Mouse (Mus musculus) midbrain, embryonic 13.5 days (tissue): Measurements from ENCODE around the gene Ccr3. TPM values are rescaled to one million over a fixed set of nuclear protein-coding genes. Genes with fewer than 3 reads are reported as not detected.
"Not testable (repeated sequence)": the region's sequence is repeated elsewhere in the genome, so short reads cannot be mapped to it uniquely, and the experiment has no call there.

ENCODE experiments used
- ATAC-seq: fragments of 200-750 bp; cut with Nextera tagmentation; 2 replicates; pipeline ENCODE4 v1.8.0; 2017; ENCODE audit warnings: mild to moderate bottlenecking, moderate TSS enrichment, moderate library complexity
- H3K27ac ChIP-seq: fragments of 300-500 bp; sonication (generic); 2 replicates; pipeline ENCODE4 v1.5.1; 2015; ENCODE audit warnings: inconsistent platforms, mild to moderate bottlenecking, moderate library complexity
- H3K27me3 ChIP-seq: fragments of 300-500 bp; sonication (generic); 2 replicates; pipeline ENCODE4 v1.6.1; 2015; ENCODE audit warnings: mild to moderate bottlenecking, inconsistent platforms
- H3K36me3 ChIP-seq: fragments of 300-500 bp; sonication (generic); 2 replicates; pipeline ENCODE4 v1.6.1; 2015; ENCODE audit warnings: mild to moderate bottlenecking, inconsistent platforms
- H3K4me1 ChIP-seq: fragments of 300-500 bp; sonication (generic); replicated peaks from 2 replicates; pipeline ENCODE4 v1.6.1; 2015; ENCODE audit warnings: inconsistent platforms
- H3K4me2 ChIP-seq: fragments of 300-500 bp; sonication (generic); replicated peaks from 2 replicates; pipeline ENCODE4 v1.6.1; 2015; ENCODE audit warnings: moderate library complexity, mild to moderate bottlenecking, inconsistent platforms
- H3K4me3 ChIP-seq: fragments of 300-500 bp; sonication (generic); replicated peaks from 2 replicates; pipeline ENCODE4 v1.5.1; 2015; ENCODE audit warnings: mild to moderate bottlenecking, inconsistent platforms
- H3K9ac ChIP-seq: fragments of 300-500 bp; sonication (generic); replicated peaks from 2 replicates; pipeline ENCODE4 v1.6.1; 2015; ENCODE audit warnings: mild to moderate bottlenecking, inconsistent platforms
- H3K9me3 ChIP-seq: fragments of 300-500 bp; sonication (generic); 2 replicates; pipeline ENCODE4 v1.6.1; 2016; ENCODE audit warnings: mild to moderate bottlenecking, inconsistent platforms
- WGBS: fragments of 180-500 bp; shearing (Covaris S2); methylation state at CpG from one replicate; pipeline ENCODE4 v1.1.7; 2015; 5-methylcytosine and 5-hydroxymethylcytosine counted together
- polyA plus RNA-seq: library from polyadenylated mRNA; unstranded; fragments of >200 nt; fragmentation: Nextera tagmentation; extraction: Ambion mirVana; gene quantifications from 2 replicates; pipeline ENCODE4 v1.2.1, GENCODE M21; 2015

The Ccr3 gene
- polyA plus RNA-seq, result not detected in 2 replicates

DNA sequence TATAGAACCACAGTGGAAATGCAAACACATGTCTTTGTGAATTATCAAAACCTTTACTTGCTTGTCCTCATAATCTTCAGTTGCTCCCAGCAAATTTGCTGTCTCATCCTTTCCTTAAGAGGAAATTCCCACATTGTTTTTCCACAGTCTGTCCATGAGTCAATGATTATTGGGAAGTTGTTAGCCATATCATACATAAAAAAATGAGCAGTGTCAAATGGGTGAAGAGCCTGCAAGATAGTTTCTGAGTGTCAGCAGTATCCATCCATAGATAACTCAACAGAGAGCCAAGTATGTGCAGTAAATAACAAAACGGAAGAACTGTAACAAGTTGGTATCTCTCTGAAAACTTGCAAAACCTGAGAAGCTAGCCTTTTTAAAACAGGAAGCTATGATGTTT lies at the start of gene Ccr3:
Gene Ccr3 (plus strand): TSS at position 301 of the 400 bp plus-strand sequence.
- no peak within 1 kb of the TSS for H3K4me3 ChIP-seq
- no peaks in the 10 kb centered on the region for H3K4me1 ChIP-seq
- H3K9ac ChIP-seq, result no peak within 1 kb of the TSS
- WGBS, result 94% methylated on average over 1 of the region's 1 CpGs
- no peak within 1 kb of the TSS for H3K4me2 ChIP-seq
- H3K27me3 ChIP-seq, result no peaks in the 10 kb centered on the region
- no peak within 1 kb of the TSS for H3K27ac ChIP-seq
- ATAC-seq, result no peak
- no peaks in the 10 kb centered on the region for H3K9me3 ChIP-seq
- H3K36me3 ChIP-seq, result no peaks in the 10 kb centered on the region

DNA sequence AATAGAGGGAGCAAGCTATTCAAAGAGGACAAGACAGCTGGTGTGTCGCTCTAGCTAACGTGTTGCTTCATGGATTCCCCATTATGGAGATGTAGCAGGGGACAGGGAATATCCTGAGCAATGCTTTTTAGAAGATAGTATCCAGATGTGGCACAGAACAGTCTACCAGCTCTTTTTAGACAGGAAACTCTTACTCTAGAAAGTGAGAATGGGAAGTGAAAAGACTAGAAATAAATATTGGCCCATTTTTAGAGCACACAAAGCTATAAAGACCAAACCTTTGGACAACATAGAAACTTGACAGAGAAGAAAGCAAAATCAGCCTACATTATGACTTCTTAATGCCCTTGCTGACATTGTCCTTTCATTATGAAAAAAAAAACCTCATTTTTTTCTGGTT lies 46.1 kb upstream of the Ccr3 start:
- no peak overlapping the region for H3K4me3 ChIP-seq
- no peak for ATAC-seq

DNA sequence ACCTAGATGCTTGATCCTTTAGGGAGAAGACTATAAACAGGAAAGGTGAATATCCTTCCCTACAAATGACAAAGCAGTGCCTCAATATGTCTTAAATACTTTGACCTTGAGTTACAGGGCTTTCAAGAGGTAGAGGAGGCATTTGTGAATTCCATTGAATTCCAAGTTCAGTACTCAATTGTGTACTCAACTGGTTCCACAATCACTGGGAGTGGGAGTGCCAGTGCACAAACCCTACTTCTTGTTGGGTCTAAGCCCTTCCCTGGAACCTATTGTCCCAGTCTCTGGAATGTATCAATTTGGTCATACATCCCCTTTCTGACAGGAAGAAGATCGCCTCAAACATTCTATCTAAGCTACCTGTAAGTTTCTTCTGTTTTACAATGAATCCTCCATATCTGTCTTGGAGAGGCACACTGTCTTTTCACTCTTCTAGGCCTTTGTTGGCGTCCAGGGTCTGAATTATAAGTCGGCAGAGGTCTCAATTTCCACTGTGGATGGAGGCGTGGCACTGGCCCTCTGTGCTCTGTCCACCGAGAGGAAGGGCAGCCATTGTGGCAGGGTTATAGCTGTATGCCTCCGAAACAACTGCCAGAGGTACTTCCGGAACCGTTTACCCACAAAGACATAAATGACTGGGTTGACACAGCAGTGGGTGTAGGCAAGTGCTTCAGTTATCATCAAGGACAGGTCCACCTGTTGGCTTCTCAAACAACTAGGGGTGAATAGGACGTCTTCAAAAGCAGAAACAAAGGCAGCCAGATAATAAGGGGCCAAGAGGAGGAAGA lies 44.7 kb upstream of the Ccr3 start:
- Histone ChIP-seq H3K4me1 (no peaks in the 10 kb centered on the region), H3K36me3 (no peaks in the 10 kb centered on the region), H3K4me2 (no peak overlapping the region), H3K9ac (no peak overlapping the region), H3K4me3 (no peak overlapping the region), H3K27me3 (no peaks in the 10 kb centered on the region), H3K9me3 (no peaks in the 10 kb centered on the region), H3K27ac (no peak overlapping the region)
- no peak for ATAC-seq
- WGBS, result 87% methylated on average over 9 of the region's 9 CpGs

More for the DNA sequence above, 46.1 kb upstream of the Ccr3 start:
- no peaks in the 10 kb centered on the region for H3K27me3 ChIP-seq
- H3K4me1 ChIP-seq, result no peaks in the 10 kb centered on the region
- no peaks in the 10 kb centered on the region for H3K36me3 ChIP-seq
- H3K4me2 ChIP-seq, result no peak overlapping the region
- no peaks in the 10 kb centered on the region for H3K9me3 ChIP-seq
- H3K9ac ChIP-seq, result no peak overlapping the region
- 77% methylated on average over 2 of the region's 2 CpGs for WGBS
- no peak overlapping the region for H3K27ac ChIP-seq

DNA sequence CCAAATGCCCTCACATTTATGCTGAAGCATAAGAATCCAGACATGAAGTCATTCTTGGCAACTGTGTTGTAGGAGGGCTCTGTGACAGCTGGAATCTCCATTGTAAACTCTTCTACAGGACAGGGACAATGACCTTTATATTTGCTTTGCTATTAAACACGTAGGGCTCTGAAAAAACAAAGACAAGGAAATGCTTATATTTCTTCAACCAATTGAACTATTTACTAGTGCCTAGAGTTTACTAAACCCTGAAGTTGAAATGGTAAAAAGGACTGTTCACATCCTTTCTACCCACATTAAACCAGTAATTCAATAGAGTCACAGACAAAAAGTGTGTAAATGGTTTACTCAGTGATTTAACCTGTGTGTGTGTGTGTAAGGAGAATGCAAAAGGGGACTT lies 43.5 kb upstream of the Ccr3 start, which contains the start of gene Ccr1l1:
Gene Ccr1l1 (minus strand): TSS at position 101 of the 400 bp plus-strand sequence.
- H3K27me3 ChIP-seq, result no peaks in the 10 kb centered on the region
- no peak for ATAC-seq
- no peak within 1 kb of the TSS for H3K4me3 ChIP-seq
- no peak within 1 kb of the TSS for H3K4me2 ChIP-seq
- no peak within 1 kb of the TSS for H3K27ac ChIP-seq
- H3K4me1 ChIP-seq, result no peaks in the 10 kb centered on the region
- WGBS, result 76% methylated on average over 1 of the region's 1 CpGs
- H3K36me3 ChIP-seq, result no peaks in the 10 kb centered on the region
- no peak within 1 kb of the TSS for H3K9ac ChIP-seq
- no peaks in the 10 kb centered on the region for H3K9me3 ChIP-seq

DNA sequence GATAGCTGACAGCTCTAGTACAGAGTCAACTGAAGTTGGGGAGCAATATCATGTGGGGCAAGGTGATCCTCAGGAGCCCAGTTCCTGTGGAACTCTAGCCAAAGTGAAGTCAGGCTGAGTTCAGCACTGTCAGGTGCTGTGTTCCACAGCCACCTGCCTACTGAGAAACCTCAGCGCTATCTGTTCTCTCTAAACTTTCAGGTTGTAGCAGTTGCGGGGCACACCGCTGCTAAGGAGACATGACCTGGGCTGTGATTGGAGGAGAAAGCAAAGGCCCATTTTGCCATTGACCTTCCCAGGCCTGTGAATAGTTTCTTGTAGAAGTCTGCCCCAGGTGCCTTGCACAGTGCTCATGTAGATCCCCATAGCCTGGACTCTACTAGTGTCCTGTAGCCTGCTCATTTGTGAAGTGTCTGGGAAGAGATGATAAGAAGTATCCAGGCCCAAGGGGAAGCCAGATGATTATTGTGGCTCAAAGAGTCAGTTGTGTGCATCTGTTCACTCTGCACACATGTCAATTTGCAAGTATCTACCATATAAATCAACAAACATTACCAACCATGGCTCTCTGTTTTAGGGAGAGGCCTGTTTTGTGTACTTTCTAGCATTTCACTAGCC lies 40.8 kb upstream of the Ccr3 start:
- not testable (repeated sequence) for H3K36me3 ChIP-seq, H3K4me1 ChIP-seq, H3K9ac ChIP-seq, H3K27ac ChIP-seq, H3K4me2 ChIP-seq, ATAC-seq, H3K9me3 ChIP-seq, H3K4me3 ChIP-seq, H3K27me3 ChIP-seq
- WGBS, result no CpG with 5 or more reads among the region's 3 CpGs

DNA sequence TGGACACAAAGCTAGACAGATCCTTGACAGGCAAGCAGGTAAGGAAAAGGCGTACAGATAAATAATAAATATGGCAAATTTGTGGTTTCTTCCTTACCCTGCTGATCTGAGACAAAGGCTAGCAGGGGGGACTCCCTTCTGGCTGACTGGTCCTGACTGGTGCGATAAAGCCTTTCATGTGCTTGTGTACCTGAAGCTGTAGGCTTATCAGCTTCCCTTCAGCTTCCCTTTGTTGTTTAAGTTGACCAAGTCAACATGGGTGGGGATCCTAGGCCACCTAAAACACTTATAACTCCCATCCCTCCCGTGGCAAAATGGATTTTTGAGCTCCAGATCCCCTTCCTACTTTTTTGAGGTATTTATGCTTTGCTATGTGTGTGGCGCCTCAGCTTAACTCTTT lies 39.9 kb upstream of the Ccr3 start:
- no peak overlapping the region for H3K27ac ChIP-seq
- no peak for ATAC-seq

DNA sequence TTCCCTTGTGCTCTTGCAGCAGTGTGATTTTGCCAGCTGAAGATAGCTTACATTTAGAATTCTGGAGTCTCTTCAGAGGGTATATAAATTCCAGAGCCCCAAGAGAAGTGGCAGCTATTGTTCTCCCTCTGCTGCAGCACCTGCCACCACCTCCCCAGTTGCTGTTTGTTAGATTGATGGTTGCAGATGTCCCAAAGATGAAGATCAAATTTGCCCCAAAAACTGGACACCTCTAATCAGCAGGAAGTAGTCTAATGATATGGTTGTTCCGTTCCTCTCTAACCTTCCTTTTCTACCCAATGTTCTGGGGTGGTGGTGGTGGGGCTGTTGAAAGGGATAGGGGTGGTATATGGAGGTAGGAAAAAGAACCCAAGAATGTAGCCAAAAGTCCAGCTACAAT lies 39.1 kb upstream of the Ccr3 start:
- Histone ChIP-seq H3K9me3 (no peaks in the 10 kb centered on the region), H3K4me1 (no peaks in the 10 kb centered on the region), H3K4me2 (no peak overlapping the region), H3K27me3 (no peaks in the 10 kb centered on the region), H3K36me3 (no peaks in the 10 kb centered on the region), H3K4me3 (no peak overlapping the region), H3K9ac (no peak overlapping the region), H3K27ac (no peak overlapping the region)
- 87% methylated on average over 1 of the region's 1 CpGs for WGBS
- ATAC-seq, result no peak

More for the DNA sequence above, 39.9 kb upstream of the Ccr3 start:
- Histone ChIP-seq H3K9me3 (no peaks in the 10 kb centered on the region), H3K9ac (no peak overlapping the region), H3K4me2 (no peak overlapping the region), H3K4me3 (no peak overlapping the region), H3K36me3 (no peaks in the 10 kb centered on the region), H3K4me1 (no peaks in the 10 kb centered on the region), H3K27me3 (no peaks in the 10 kb centered on the region)
- 74% methylated on average over 4 of the region's 4 CpGs for WGBS

DNA sequence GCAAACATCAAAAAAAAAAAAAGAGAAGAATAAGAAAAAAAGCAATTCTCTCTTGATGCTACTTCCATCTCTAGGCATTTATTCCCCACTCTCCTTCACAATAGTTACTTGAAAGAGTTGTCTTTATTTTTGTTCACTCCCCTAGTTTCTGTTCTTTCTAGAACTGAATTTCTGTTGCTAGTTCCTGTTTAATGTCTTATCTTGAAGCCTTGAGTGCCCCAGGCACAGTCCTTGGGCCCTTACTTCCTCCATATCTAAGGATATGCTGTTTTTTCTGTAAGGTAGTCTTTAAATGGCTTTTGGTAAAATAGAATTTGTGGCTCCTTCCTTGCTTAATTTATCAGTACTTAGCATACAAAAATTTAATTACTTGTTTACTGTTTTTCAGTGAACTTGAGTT lies 36.8 kb upstream of the Ccr3 start:
- Histone ChIP-seq H3K4me2 (no peak overlapping the region), H3K27ac (no peak overlapping the region), H3K36me3 (no peaks in the 10 kb centered on the region), H3K9ac (no peak overlapping the region), H3K9me3 (no peaks in the 10 kb centered on the region), H3K4me1 (no peaks in the 10 kb centered on the region), H3K27me3 (no peaks in the 10 kb centered on the region), H3K4me3 (no peak overlapping the region)
- no peak for ATAC-seq

DNA sequence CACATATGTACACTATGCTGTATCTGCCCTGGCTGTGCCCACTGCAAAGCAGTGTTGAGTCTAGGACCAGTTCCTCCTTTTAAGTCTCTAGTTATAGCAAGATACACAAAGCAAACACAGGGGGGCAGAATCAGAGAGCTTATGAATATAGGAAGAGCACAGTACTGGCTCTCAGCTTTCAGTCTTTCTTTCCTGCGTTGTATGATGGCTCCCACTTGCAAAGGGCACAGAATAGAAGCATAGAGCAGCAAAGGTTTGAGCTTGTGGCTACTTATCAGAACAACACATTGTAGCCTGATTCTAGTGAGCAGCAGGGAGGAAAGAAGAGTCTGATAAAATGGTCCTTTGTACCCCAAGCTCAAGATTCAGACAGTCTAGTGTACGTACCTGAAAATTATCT lies 35.6 kb upstream of the Ccr3 start:
- WGBS, result 90% methylated on average over 2 of the region's 2 CpGs
- H3K36me3 ChIP-seq, result no peaks in the 10 kb centered on the region
- H3K9me3 ChIP-seq, result no peaks in the 10 kb centered on the region
- no peak overlapping the region for H3K27ac ChIP-seq
- H3K27me3 ChIP-seq, result no peaks in the 10 kb centered on the region
- no peak overlapping the region for H3K4me2 ChIP-seq
- no peak overlapping the region for H3K9ac ChIP-seq
- no peak overlapping the region for H3K4me3 ChIP-seq
- ATAC-seq, result no peak
- no peaks in the 10 kb centered on the region for H3K4me1 ChIP-seq

DNA sequence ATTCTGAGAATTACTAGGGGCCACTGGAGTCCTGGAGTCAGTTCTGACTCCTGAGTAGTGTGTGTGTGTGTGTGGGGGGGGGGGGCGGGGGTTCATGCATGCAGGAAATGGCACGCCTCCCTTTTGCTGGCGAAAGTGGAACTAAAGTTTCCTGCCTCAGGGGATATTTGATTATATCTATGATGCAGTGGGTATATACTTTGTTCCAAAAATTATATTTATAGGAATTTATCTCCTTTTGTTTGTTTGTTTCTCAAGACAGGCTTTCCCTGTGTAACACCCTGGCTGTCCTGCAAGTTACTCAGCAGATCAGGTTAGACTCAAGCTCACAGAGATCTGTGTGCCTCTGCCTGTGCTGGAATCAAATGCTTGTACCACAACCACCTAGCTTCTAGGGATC lies 32.1 kb upstream of the Ccr3 start:
- Histone ChIP-seq H3K4me1 (no peaks in the 10 kb centered on the region), H3K27ac (no peak overlapping the region), H3K4me3 (no peak overlapping the region), H3K9me3 (no peaks in the 10 kb centered on the region), H3K9ac (no peak overlapping the region), H3K36me3 (no peaks in the 10 kb centered on the region), H3K4me2 (no peak overlapping the region), H3K27me3 (no peaks in the 10 kb centered on the region)
- WGBS, result 85% methylated on average over 3 of the region's 3 CpGs
- ATAC-seq, result no peak

DNA sequence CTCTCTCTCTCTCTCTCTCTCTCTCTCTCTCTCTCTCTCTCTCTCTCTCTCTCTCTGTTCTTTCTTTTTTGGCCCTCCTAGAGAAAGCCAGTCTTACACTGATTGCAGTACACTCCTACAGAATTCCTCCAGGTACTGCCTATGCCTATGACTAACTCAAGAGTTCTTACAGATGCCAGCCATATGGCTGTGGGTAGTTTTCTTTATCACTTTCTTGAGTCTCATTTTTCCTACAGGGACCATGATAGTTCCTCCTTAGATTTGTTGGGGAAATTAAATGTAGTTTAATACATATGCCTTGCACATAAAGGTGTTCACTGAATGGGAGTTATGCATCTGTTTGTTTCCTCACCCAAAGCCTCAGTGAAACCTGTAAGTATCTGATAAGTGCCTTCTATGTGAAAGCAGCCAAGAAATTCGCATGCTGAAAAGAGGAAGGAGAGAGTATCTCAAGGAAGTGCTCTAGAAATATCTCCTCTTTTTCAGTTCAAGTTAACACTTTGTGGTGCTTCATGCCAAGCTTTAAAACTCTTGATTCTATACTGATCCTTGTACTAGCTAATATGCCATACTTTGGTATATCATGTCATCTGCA lies 30.4 kb upstream of the Ccr3 start:
- no peak overlapping the region for H3K27ac ChIP-seq
- no peaks in the 10 kb centered on the region for H3K9me3 ChIP-seq
- H3K9ac ChIP-seq, result no peak overlapping the region
- no peak for ATAC-seq
- no peak overlapping the region for H3K4me2 ChIP-seq
- H3K27me3 ChIP-seq, result no peaks in the 10 kb centered on the region
- H3K4me1 ChIP-seq, result no peaks in the 10 kb centered on the region
- WGBS, result 53% methylated on average over 1 of the region's 1 CpGs
- H3K4me3 ChIP-seq, result no peak overlapping the region
- H3K36me3 ChIP-seq, result no peaks in the 10 kb centered on the region

DNA sequence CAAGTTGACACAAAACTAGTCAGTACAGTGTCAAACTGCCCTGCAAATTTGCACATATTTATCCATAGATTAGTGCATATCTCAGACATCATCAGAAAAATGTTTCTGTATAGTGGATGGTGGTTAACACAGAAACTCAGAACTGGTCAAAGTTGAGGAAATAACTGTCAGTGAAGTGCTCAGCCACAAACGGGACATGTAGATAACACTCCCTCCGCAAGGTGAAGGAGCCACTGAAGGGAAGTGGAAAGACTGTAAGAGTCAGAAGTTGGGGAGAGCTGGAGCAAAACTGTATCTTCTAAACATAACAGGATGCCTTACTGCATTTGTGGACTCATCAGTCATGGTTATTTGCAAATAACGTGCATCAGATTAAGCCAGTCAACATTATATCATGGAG lies 24.1 kb upstream of the Ccr3 start:
- H3K9ac ChIP-seq, result no peak overlapping the region
- 80% methylated on average over 3 of the region's 3 CpGs for WGBS
- H3K9me3 ChIP-seq, result no peaks in the 10 kb centered on the region
- no peaks in the 10 kb centered on the region for H3K27me3 ChIP-seq
- no peak for ATAC-seq
- no peak overlapping the region for H3K4me2 ChIP-seq
- no peaks in the 10 kb centered on the region for H3K4me1 ChIP-seq
- no peak overlapping the region for H3K27ac ChIP-seq
- H3K36me3 ChIP-seq, result no peaks in the 10 kb centered on the region
- no peak overlapping the region for H3K4me3 ChIP-seq
